Mouse (Mus musculus) frontal cortex, postnatal 36 days (tissue): ENCODE measurements around the gene Lats2.
"Not testable (repeated sequence)": the region's sequence is repeated elsewhere in the genome, so short reads cannot be mapped to it uniquely, and the experiment has no call there.

ENCODE experiments used
- DNase-seq, 2 experiments: peaks; one replicate each; pipeline ENCODE4 v3.0.0; 2022; ENCODE audit warnings: low spot score in 2 of 2

Lats2 gene

DNA sequence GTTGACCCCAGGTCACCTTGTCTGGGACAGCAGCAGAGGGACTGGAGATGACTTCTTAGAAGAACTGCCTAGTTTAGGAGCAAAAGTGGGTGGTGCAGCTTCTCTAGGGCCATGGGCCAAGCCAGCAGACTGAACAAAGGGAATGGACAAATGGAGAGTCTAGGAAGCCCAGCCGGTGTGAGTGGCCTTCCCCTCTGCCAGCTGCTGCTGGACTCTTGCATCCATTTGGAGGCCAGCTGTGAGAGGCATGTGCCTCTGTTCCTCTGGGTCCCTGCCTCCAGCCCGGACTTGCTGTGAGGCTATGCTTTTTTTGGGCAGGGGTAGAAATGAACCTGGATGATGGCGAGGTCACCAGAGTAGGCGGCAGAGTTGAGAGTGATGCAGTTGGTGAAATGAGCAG lies at the start of gene Lats2:
TSS of gene Lats2 (minus strand) at position 152 of the 400 bp plus-strand sequence.
- DNase-seq: no peak

GRCm38 (mm10) chr14:57803731-57804130 lies 45.5 kb upstream of the Lats2 start:
- DNase-seq: no peak

GRCm38 (mm10) chr14:57797991-57798931 lies 40.1 kb upstream of the Lats2 start, which contains the start of gene Sap18:
Gene Sap18 (plus strand): TSS chr14:57798180.
- DNase-seq: peak; percentile 96 to 98

DNA sequence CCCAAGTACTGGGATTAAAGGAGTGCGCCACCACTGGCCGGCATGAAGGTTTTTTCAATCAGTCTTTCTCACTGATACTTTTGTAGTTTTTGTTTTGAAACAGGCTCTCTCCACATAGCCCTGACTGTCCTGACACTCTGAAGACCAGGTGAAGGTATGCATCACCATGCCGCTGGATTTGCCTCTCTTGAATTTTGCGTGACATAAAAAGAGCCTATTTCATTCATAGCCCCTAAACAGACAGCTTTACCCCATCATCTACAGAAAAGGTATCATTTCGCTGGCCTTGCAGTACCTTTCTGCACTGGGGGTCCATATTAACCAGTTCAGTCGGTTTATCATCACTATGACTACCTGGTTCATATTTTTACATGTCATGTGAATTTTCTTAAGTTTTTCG lies 39.4 kb upstream of the Lats2 start:
- DNase-seq: no peak

DNA sequence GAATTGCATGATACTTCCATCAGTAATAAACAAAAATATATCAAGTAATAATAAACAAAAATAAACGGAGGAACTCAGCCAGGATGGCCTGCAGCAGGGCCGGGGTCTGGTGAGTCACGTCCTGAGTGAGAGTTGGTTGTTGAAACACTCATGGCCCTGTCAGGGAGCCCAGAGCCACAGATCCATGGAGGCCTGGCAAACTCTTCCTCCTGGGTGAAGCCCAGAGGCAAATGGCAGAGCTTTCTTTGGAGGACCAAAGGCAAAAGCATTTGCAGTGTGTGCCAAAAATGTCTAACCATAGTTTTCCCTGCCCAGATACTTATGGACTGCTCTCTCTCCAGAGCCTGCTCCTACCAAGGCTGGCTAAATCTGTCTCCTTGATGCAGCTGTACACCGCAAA lies 33.0 kb upstream of the Lats2 start:
- no peak for DNase-seq

DNA sequence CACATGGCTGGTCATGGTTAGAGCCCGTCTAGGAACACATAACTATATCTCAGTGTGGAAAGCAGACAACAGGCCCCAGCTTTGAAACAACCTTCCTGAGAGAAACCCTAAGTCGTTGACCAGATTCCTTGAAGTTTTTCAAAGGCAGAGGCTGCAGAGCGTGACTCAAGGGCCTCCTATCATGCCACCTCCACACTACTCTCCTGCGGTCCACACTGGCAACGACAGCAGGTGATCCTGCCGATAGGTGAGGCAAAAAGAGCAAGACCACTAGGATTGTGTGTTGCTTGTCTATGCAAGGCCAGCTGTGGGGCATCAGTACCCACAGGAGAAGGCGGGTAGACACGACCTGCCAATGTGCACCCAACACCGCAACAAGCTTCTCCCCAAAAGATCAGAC lies 31.6 kb upstream of the Lats2 start:
- DNase-seq: no peak

GRCm38 (mm10) chr14:57789311-57789710 lies 31.1 kb upstream of the Lats2 start:
- DNase-seq: no peak

GRCm38 (mm10) chr14:57787406-57787805 lies 29.2 kb upstream of the Lats2 start:
- no peak for DNase-seq

DNA sequence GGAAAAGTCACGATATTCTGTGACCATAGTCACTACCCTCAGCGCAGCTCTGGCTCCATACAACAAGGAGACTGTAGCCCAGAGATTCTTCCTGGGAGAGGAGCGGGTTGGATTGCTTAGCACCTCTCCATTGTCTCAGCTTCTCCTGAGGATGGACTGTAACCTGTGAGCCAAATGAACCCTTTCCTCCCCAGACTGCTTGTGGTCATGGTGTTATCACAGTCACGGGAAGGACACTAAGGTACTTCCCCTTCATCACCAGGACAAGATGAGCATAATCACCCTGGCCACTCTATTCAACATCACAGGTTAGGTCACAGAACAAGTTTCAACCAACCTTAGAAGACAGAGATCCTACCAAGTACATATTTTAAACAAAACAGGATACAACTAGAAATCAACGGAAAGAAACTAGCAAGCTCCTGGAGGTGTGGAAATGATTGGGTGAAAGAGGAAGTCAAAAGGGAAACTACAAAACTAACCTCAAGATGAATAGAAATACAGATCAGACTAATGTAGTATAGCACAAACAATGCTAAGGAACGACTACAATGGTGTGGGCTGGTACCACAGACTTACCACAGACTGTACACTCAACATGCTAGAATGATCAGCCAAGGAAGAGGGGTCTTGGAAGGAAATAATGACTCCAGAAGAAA lies 14.1 kb upstream of the Lats2 start:
- DNase-seq: no peak

- DNase-seq: no peak
Measured at GRCm38 (mm10) chr14:57769102-57769501, 10.9 kb upstream of the Lats2 start.

DNA sequence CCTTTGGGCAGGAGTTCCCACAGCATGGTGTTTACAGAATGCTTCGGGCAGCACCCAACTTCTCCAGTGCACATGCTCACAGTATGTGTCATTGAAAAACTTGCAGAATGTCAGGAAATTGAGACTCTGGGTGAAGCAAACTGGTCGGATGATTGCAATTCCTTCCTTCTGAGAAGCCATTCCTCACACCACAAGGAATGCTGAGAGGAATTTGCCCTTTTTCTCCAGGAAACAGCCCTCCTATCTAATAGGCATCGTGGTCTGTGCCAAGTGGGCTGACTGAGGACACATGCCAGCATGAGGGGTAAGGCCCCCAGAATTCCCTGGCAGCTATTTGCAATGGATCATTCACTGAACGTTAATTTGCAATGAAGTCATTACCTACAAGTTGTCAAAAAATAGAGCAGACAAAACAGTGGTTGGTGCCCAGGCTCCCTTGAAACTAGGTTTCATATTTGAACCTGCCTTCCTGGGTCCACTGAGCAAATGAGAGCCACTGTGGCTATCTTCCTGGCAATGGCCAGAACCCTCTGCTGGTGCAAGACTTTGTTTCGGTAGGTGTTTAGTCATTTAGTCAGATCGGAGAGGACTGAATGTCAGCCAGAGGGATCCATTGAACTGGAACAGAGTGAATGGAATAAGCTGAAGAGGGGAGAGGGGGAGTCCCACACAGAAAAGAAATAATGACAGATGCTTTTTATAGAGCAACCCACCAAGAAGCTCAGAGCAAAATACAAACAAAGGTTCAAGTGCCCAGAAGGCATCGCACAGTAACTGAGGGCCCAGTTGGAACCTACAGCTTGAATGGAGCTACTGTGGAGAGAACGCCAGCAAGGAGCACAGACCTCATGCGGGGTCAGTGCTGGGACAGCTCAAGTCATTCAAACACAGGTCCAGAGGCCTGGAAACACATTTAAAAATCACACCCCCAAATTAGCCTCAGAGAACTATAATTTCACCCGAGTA lies 2.5 kb upstream of the Lats2 start:
- no peak for DNase-seq

- DNase-seq: no peak
Measured at GRCm38 (mm10) chr14:57756094-57756493, 2.1 kb downstream of the Lats2 start.

DNA sequence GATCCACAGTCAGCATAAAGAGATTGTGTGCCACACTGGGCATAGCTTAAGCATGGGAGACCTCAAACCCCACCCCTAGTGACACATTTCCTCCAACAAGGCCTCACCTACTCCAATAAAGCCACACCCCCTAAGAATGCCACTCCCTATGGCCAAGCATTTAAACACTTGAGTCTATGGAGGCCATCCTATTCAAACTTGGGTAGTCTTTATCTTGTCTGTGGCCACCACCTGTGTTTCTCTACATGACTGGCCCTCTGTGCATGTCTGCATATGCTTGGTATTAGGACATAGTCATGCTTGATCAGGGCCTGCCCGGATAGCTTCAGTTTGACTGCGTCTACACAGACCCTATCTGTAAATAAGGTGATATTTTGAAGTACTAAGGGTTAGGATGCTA lies 2.5 kb downstream of the Lats2 start:
- DNase-seq: no peak

- no peak for DNase-seq
Measured at GRCm38 (mm10) chr14:57753351-57753992, 4.7 kb downstream of the Lats2 start.

- DNase-seq: not testable (repeated sequence)
Measured at GRCm38 (mm10) chr14:57751006-57751405, 7.2 kb downstream of the Lats2 start.

- no peak for DNase-seq
Measured at GRCm38 (mm10) chr14:57749501-57749900, 8.7 kb downstream of the Lats2 start.

DNA sequence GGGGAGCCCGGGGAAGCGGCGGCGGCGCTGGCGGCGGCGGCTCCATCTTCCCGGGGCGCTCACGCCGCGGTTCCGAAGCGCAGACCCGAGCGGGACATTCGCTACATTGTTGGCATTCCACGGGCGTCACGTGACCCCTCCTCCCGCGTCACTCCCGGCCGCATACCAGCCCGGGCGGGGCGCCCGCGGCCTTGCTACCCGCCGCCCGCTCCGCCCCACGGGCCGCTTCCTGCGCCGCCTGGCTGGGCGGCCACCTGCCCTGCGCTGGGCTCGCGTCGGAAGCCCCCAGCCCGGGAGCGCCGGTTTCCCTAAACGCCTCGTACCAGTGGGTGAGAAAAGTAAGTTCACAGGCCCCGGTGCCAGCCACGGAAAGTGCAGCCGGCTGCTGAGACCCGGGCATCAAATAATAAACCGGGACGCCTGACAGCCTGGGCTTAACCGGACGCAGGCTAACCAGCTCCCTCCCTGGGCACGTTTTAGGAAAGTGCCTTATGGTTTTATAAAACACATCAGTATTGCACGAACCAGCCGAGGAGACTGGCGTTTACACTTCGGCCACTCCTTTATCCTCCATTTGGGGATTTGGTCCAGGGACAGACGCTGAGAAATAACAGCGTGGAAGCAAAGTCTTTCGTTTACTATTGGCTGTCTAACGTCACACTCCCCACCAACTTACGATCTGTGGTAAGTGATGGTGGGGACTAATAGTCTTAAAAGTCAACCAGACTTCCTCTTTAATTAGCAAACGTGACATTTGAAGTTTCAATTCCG lies 12.0 kb downstream of the Lats2 start, which contains the start of gene Gm49361:
TSS of gene Gm49361 (minus strand) at position 103 of the 771 bp plus-strand sequence.
- peak; percentile 73 to 78 for DNase-seq

DNA sequence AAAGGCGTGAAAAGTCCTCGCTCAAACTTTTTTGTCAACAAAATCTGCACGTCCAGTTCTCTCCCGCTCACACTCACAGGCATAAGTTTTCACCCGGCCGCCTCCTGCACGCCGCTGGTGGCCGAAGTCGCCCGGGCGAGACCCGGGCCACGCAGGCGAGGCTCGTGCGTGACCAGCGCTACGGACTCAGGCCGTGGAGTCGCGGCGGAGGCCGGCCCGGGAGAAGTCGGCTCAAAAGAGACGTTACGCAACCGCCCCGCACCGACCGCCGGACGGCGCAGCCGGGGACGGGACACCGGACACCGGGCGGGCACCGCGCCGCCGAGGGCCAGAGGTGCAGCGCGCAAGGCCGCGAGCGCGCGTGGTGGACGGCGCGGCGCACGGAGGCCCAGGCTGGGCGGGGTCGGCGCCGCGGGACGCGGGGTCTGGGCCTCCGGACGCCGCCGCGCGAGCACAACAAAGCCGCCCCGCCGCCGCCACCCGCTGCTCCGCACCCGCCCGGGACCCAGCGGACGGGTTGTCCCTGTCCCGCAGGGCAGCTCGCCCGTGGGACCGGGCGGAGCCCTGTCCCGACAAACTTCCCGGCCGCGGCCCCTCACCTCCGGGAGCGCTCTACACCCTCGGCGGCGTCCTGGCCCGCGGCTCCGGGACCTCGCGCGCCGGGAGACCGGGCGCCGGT lies 12.8 kb downstream of the Lats2 start:
- DNase-seq: peak in 1 of 2 experiments; percentile 14

- no peak for DNase-seq
Measured at GRCm38 (mm10) chr14:57744547-57744946, 13.6 kb downstream of the Lats2 start.

DNA sequence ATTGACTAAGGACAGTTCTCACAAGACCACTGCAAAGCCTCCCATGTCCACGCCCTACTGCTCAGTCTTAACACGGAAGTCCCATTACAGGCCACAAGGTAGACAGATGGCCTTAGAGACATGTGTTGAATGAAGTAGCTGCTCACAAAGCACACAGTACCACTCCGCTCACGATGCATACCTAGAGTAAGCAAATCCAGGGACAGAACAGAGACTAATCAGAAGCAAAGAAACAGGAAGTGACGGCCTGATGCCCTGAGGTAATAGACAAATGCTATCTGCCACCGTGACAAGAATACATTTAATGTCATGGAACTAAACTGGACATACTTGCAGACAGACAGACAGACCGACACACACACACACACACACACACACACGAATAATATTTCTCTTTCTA lies 17.5 kb downstream of the Lats2 start:
- DNase-seq: no peak
